Mouse (Mus musculus) liver, embryonic 14.5 days (tissue): ENCODE measurements at regions not wholly inside any gene's neighbourhood (a gene's known extent, or its start where the extent isn't known, plus 50 kb on each side); places are given as distances from the start of the nearest gene placed in this dataset.
A peak's percentile ranks its signal among the peaks of the same experiment; 100 is the strongest.
"Not testable (repeated sequence)": the region's sequence is repeated elsewhere in the genome, so short reads cannot be mapped to it uniquely, and the experiment has no call there.

Experiments
- ATAC-seq: fragments of 200-750 bp; cut with Nextera tagmentation; 2 replicates; pipeline ENCODE4 v1.8.0; 2017; ENCODE audit warnings: moderate number of reproducible peaks, mild to moderate bottlenecking, moderate library complexity; ENCODE audit not compliant: insufficient read depth
- DNase-seq, 3 experiments: peaks; one replicate each; pipeline ENCODE4 v3.0.0-alpha.2; 2012 to 2013; ENCODE audit warnings: low read depth in 3 of 3, low spot score in 3 of 3
- H3K27ac ChIP-seq: fragments of 300-500 bp; sonication (generic); 2 replicates; pipeline ENCODE4 v1.5.1; 2014; ENCODE audit warnings: moderate library complexity, mild to moderate bottlenecking, control low read depth, inconsistent platforms
- H3K27me3 ChIP-seq: fragments of 300-500 bp; sonication (generic); 2 replicates; pipeline ENCODE4 v1.6.1; 2014; ENCODE audit warnings: mild to moderate bottlenecking, low read length, moderate library complexity; ENCODE audit not compliant: control insufficient read depth, insufficient read depth
- H3K36me3 ChIP-seq: fragments of 300-500 bp; sonication (generic); replicated peaks from 2 replicates; pipeline ENCODE4 v1.6.1; 2014; ENCODE audit warnings: low read depth; ENCODE audit not compliant: control insufficient read depth, insufficient read depth
- H3K4me1 ChIP-seq, 2 experiments: fragments of 200-500 bp in 1 of 2; fragments of 300-500 bp in 1 of 2; sonication (generic) in 1 of 2; replicated peaks; 2 replicates each; pipeline ENCODE4 v1.6.1; 2012 to 2014; ENCODE audit warnings: antibody characterized with exemption in 1 of 2, inconsistent platforms in 1 of 2, low read length in 1 of 2; ENCODE audit not compliant: control insufficient read depth in 2 of 2, insufficient read depth in 2 of 2
- H3K4me2 ChIP-seq: fragments of 300-500 bp; sonication (generic); 2 replicates; pipeline ENCODE4 v1.6.1; 2014; ENCODE audit warnings: low read depth, mild to moderate bottlenecking, control low read depth, moderate library complexity
- H3K4me3 ChIP-seq, 2 experiments: fragments of 200-500 bp in 1 of 2; fragments of 300-500 bp in 1 of 2; sonication (generic) in 1 of 2; 2 replicates each; pipeline ENCODE4 v1.5.1; 2012 to 2014; ENCODE audit warnings: low read depth in 2 of 2, low read length in 2 of 2, mild to moderate bottlenecking in 2 of 2, control low read depth in 1 of 2, inconsistent platforms in 1 of 2, moderate library complexity in 1 of 2; ENCODE audit not compliant: insufficient read depth in 1 of 2
- H3K9ac ChIP-seq: fragments of 300-500 bp; sonication (generic); replicated peaks from 2 replicates; pipeline ENCODE4 v1.6.1; 2014; ENCODE audit warnings: mild to moderate bottlenecking, control low read depth, moderate library complexity
- H3K9me3 ChIP-seq: fragments of 300-500 bp; sonication (generic); 2 replicates; pipeline ENCODE4 v1.6.1; 2016; ENCODE audit warnings: low read length, mixed read lengths; ENCODE audit not compliant: control insufficient read depth
- CTCF ChIP-seq: IDR thresholded peaks from 2 replicates; pipeline ENCODE4 v1.5.1; 2016; ENCODE audit warnings: antibody characterized with exemption, low read depth, control low read depth
- EP300 ChIP-seq: IDR thresholded peaks from 2 replicates; pipeline ENCODE4 v1.6.1; 2016; ENCODE audit warnings: antibody characterized with exemption, low read depth
- WGBS: fragments of 180-500 bp; shearing (Covaris S2); extraction: QIAGEN DNeasy Blood & Tissue Kit; methylation state at CpG from one replicate; pipeline ENCODE4 v1.1.7; 2014; ENCODE audit not compliant: insufficient replicate concordance; 5-methylcytosine and 5-hydroxymethylcytosine counted together

- no CpG with 5 or more reads among the region's 4 CpGs for WGBS
- not testable (repeated sequence) for H3K27me3 ChIP-seq, DNase-seq, H3K27ac ChIP-seq, H3K4me2 ChIP-seq, H3K4me1 ChIP-seq, H3K9me3 ChIP-seq, H3K9ac ChIP-seq, H3K4me3 ChIP-seq, H3K36me3 ChIP-seq, ATAC-seq
Measured at GRCm38 (mm10) chr3:96374343-96374624, 77.8 kb downstream of the BC107364 start.

DNA sequence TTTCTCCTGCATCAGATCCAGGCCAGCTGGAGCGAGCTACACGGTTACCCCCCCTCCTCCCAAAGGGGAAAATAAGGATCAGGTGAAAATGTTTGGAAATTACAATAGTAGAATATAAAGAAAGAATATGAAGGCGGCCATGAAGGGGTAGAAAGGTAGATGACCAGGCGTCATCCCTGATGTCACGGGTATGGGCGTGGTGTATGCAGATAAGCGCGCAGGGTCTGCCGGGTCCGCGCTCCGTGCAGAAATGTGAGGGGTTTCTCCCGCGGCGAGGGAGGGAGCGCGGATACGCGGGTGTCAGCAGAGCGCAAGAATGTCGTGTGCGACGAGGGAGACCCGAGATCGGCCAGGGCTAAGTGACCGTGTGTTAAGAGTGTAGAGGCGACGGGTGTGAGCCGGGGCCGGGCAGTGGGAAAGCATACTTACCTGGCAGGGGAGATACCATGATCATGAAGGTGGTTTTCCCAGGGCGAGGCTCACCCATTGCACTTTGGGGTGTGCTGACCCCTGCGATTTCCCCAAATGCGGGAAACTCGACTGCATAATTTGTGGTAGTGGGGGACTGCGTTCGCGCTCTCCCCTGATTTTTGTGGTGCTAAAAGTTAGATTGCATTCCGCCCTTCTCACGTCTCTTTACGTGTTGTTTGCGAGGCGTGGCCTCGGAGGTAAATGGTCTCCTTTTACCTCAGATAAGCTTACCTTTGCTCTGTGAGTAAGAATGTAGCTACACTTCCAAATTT is 78.3 kb downstream of the BC107364 start:
- not testable (repeated sequence) for H3K27ac ChIP-seq, H3K36me3 ChIP-seq, H3K4me3 ChIP-seq, H3K4me2 ChIP-seq, H3K9me3 ChIP-seq, H3K4me1 ChIP-seq, H3K27me3 ChIP-seq, DNase-seq, H3K9ac ChIP-seq
- ATAC-seq = peak; percentile 87
- 12% methylated on average over 2 of the region's 43 CpGs for WGBS

DNA sequence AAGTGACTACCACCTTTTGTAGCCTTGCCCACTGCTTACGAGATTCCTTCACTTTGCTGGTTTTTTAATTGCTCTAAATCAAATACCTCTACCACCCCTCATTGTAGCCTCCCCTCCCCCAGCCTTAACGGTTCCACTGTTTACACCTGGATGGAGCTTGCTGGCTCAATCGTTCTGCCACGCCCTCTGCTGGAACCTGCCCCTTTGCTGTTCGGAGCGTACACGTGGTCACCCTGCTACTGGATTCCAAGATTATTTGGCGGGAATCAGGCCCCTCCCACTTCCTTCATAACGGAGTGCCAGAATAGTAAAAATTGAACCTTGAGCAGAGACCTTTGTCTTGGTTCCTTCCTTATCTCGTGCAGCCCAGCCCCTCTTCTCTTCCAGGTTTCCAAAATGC is 68.8 kb upstream of the Fcgr1 start:
- H3K27me3 ChIP-seq, H3K4me1 ChIP-seq, H3K4me2 ChIP-seq, H3K4me3 ChIP-seq, H3K36me3 ChIP-seq, H3K9ac ChIP-seq, ATAC-seq, DNase-seq, H3K27ac ChIP-seq, H3K9me3 ChIP-seq: not testable (repeated sequence)
- 25% methylated on average over 10 of the region's 10 CpGs for WGBS

GRCm38 (mm10) chr3:96360816-96361215 is 67.0 kb upstream of the Fcgr1 start:
- no peak for DNase-seq
- peaks cover 3% of the 10 kb centered on the region for H3K27me3 ChIP-seq
- H3K4me3 ChIP-seq = no peak overlapping the region
- TF ChIP-seq CTCF (no peak), EP300 (no peak)
- no peak overlapping the region for H3K9ac ChIP-seq
- no peak overlapping the region for H3K27ac ChIP-seq
- 32% methylated on average over 3 of the region's 3 CpGs for WGBS
- H3K4me1 ChIP-seq = no peaks in the 10 kb centered on the region
- no peaks in the 10 kb centered on the region for H3K9me3 ChIP-seq
- H3K36me3 ChIP-seq = no peaks in the 10 kb centered on the region
- no peak overlapping the region for H3K4me2 ChIP-seq
- no peak for ATAC-seq

DNA sequence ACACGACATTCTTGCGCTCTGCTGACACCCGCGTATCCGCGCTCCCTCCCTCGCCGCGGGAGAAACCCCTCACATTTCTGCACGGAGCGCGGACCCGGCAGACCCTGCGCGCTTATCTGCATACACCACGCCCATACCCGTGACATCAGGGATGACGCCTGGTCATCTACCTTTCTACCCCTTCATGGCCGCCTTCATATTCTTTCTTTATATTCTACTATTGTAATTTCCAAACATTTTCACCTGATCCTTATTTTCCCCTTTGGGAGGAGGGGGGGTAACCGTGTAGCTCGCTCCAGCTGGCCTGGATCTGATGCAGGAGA is 66.4 kb upstream of the Fcgr1 start:
- WGBS = 7% methylated on average over 2 of the region's 21 CpGs
- not testable (repeated sequence) for H3K4me1 ChIP-seq, H3K9me3 ChIP-seq, H3K27ac ChIP-seq, DNase-seq, H3K27me3 ChIP-seq, H3K36me3 ChIP-seq, H3K4me2 ChIP-seq, H3K4me3 ChIP-seq, H3K9ac ChIP-seq
- peak; percentile 80 for ATAC-seq

- H3K9me3 ChIP-seq, DNase-seq, H3K4me2 ChIP-seq, H3K4me1 ChIP-seq, H3K27me3 ChIP-seq, H3K4me3 ChIP-seq, H3K27ac ChIP-seq, H3K9ac ChIP-seq, H3K36me3 ChIP-seq: not testable (repeated sequence)
- WGBS = no CpG with 5 or more reads among the region's 26 CpGs
- peak; percentile 87 for ATAC-seq
Measured at GRCm38 (mm10) chr3:96359507-96360213, 65.9 kb upstream of the Fcgr1 start.

GRCm38 (mm10) chr3:96351623-96352022 is 57.9 kb upstream of the Fcgr1 start:
- no CpG with 5 or more reads among the region's 6 CpGs for WGBS
- not testable (repeated sequence) for ATAC-seq, H3K4me1 ChIP-seq

DNA sequence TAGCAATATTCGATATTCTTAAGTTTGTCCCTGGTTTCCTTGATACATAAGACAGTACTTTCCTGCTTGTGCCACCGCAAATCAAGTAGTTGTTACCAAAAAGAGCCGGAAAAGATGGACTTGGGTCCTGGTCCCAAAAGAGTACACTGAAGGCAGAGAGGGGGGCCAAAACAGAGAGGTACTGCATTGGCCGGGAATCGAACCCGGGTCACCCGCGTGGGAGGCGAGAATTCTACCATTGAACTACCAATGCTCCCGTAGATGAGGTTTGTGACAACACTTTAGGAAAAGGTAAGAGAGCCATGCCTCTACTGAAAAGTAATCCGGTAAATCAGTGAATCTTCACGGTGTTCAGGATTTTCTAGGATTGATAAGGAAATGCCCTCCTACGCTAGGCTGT is 57.2 kb upstream of the Fcgr1 start:
- WGBS = no CpG with 5 or more reads among the region's 13 CpGs
- not testable (repeated sequence) for DNase-seq, H3K36me3 ChIP-seq, H3K9ac ChIP-seq, H3K27ac ChIP-seq, H3K4me3 ChIP-seq, ATAC-seq, H3K9me3 ChIP-seq, H3K4me2 ChIP-seq, H3K4me1 ChIP-seq, H3K27me3 ChIP-seq

More at GRCm38 (mm10) chr3:96351623-96352022, 57.9 kb upstream of the Fcgr1 start:
- DNase-seq, H3K27ac ChIP-seq, H3K9ac ChIP-seq, H3K27me3 ChIP-seq, H3K4me3 ChIP-seq, H3K36me3 ChIP-seq, H3K4me2 ChIP-seq, H3K9me3 ChIP-seq: not testable (repeated sequence)
